ENCODE assay signal across 9 mouse cellular contexts in genomic region chr1:74797459-74797858, GRCm38 (mm10). TPM values are rescaled to one million over a fixed set of nuclear protein-coding genes. Genes with fewer than 3 reads are reported as not detected.
DNase-seq lines count a peak whose midpoint lies in the region; ATAC-seq lines count a peak whose summit lies in the region.
"Had no signal": no experiment of that assay in that cellular context is flagged by ENCODE, and none has a peak within 500 bp of the region (broad histone marks: within the 10 kb centered on the region; RNA-seq: fewer than 3 reads in every experiment).

No protein-coding gene starts in this region.

- ATAC-seq in midbrain, embryonic 13.5 days = peak; percentile 74

- no peaks in the 10 kb centered on the region for H3K9me3 ChIP-seq in midbrain, embryonic 13.5 days

- WGBS in midbrain, embryonic 13.5 days = 5% methylated on average over 5 of the region's 5 CpGs

- H3K9ac ChIP-seq in midbrain, embryonic 13.5 days (replicated peaks) = no peak overlapping the region

- no peak overlapping the region for H3K4me3 ChIP-seq in midbrain, embryonic 13.5 days (replicated peaks)

- H3K27ac ChIP-seq in midbrain, embryonic 13.5 days = no peak overlapping the region

- DNase-seq in frontal cortex, postnatal 10 days (ENCODE audit: low spot score in 2 of 2) = peak; percentile 49 to 57
- no peak for DNase-seq in frontal cortex, adult 2 months (ENCODE audit: extremely low spot score in 1 of 2, low spot score in 1 of 2)
- DNase-seq in MN1 (ENCODE audit: low spot score) = peak; percentile 83
- DNase-seq in forelimb bud, embryonic 11.5 days (ENCODE audit: low read depth, low spot score) = peak; percentile 64
- DNase-seq in thymus, postnatal 10 days (ENCODE audit: low spot score in 2 of 2) = no peak
- DNase-seq in thymus, postnatal 0 days (ENCODE audit: low spot score) = no peak
- no peak for DNase-seq in thymus, postnatal 25 days

- peaks cover 89% of the 10 kb centered on the region for H3K27me3 ChIP-seq in midbrain, embryonic 13.5 days

- H3K36me3 ChIP-seq in midbrain, embryonic 13.5 days = no peaks in the 10 kb centered on the region

- H3K4me1 ChIP-seq in midbrain, embryonic 13.5 days (replicated peaks) = peaks cover 61% of the 10 kb centered on the region

- no peak overlapping the region for H3K4me2 ChIP-seq in midbrain, embryonic 13.5 days (replicated peaks)

RNA-seq across cellular contexts. Expression of gene Wnt10a, which starts 6.1 kb away (rescaled TPM):
- polyA plus RNA-seq in frontal cortex, adult 2 months (2012; rRNA removed) = 6.0 and 7.2 TPM in 2 replicates
- 0.35 and 0.45 TPM in 2 replicates for polyA plus RNA-seq in midbrain, embryonic 13.5 days (2015; fragmentation: Nextera tagmentation; extraction: Ambion mirVana)
- 1.6 and 1.9 TPM in 2 replicates for polyA plus RNA-seq in thymus, postnatal 0 days (2015; fragmentation: Nextera tagmentation; extraction: Ambion mirVana)
- polyA plus RNA-seq: liver, adult 2 months had no signal

RNA-seq across cellular contexts. Expression of gene Wnt6, which starts 25.8 kb away (rescaled TPM):
- 7.9 and 8.9 TPM in 2 replicates for polyA plus RNA-seq in frontal cortex, adult 2 months (2012; rRNA removed)
- 2.4 and 2.5 TPM in 2 replicates for polyA plus RNA-seq in midbrain, embryonic 13.5 days (2015; fragmentation: Nextera tagmentation; extraction: Ambion mirVana)
- 1.6 and 2.6 TPM in 2 replicates for polyA plus RNA-seq in thymus, postnatal 0 days (2015; fragmentation: Nextera tagmentation; extraction: Ambion mirVana)

RNA-seq across cellular contexts. Expression of gene Prkag3, which starts 48.4 kb away (rescaled TPM):
- 0.76 and 0.88 TPM in 2 replicates for polyA plus RNA-seq in frontal cortex, adult 2 months (2012; rRNA removed)
- polyA plus RNA-seq in midbrain, embryonic 13.5 days (2015; fragmentation: Nextera tagmentation; extraction: Ambion mirVana) = 0.08 TPM in 1 of 2 replicates, not detected in the other
- polyA plus RNA-seq in thymus, postnatal 0 days (2015; fragmentation: Nextera tagmentation; extraction: Ambion mirVana) = 0.16 TPM in 1 of 2 replicates, not detected in the other
- polyA plus RNA-seq: liver, adult 2 months had no signal

RNA-seq across cellular contexts. Expression of gene Cdk5r2, which starts 57.3 kb away (rescaled TPM):
- 224 and 291 TPM in 2 replicates for polyA plus RNA-seq in frontal cortex, adult 2 months (2012; rRNA removed)
- 4.8 and 7.1 TPM in 2 replicates for polyA plus RNA-seq in midbrain, embryonic 13.5 days (2015; fragmentation: Nextera tagmentation; extraction: Ambion mirVana)
- polyA plus RNA-seq in thymus, postnatal 0 days (2015; fragmentation: Nextera tagmentation; extraction: Ambion mirVana) = not detected in 2 replicates
- polyA plus RNA-seq: liver, adult 2 months had no signal

Comparison
In these comparisons a context has a peak if more than half of its experiments do, and no peak if none do; other contexts are left out.
1. DNase-seq: peak in frontal cortex, postnatal 10 days (2 of 2), MN1 (single experiment) and forelimb bud, embryonic 11.5 days (single experiment); none in frontal cortex, adult 2 months (0 of 2), thymus, postnatal 10 days (0 of 2), thymus, postnatal 0 days (single experiment) and thymus, postnatal 25 days (single experiment).